Mouse (Mus musculus) neural tube, embryonic 14.5 days (tissue): ENCODE measurements around the gene Krtap6-5. TPM values are rescaled to one million over a fixed set of nuclear protein-coding genes. Genes with fewer than 3 reads are reported as not detected.

Experiments
- polyA plus RNA-seq: library from polyadenylated mRNA; unstranded; fragments of >200 nt; fragmentation: Nextera tagmentation; extraction: Ambion mirVana; gene quantifications from 2 replicates; pipeline ENCODE4 v1.2.1, GENCODE M21; 2014

Krtap6-5 gene
- polyA plus RNA-seq, 1 experiment from 2014 or later = not detected

Other genes starting within 250 kb of the Krtap6-5 start
- not detected in 2 replicates for gene Gm20741, start 235.7 kb downstream of the Krtap6-5 start, polyA plus RNA-seq
- gene Krtap15, start 227.7 kb downstream of the Krtap6-5 start, polyA plus RNA-seq = not detected in 2 replicates
- gene Krtap14, start 221.7 kb downstream of the Krtap6-5 start, polyA plus RNA-seq = not detected in 2 replicates
- not detected in 2 replicates for gene Krtap19-1, start 178.5 kb downstream of the Krtap6-5 start, polyA plus RNA-seq
- gene Krtap19-2, start 173.6 kb downstream of the Krtap6-5 start, polyA plus RNA-seq = not detected in 2 replicates
- not detected in 2 replicates for gene Krtap19-3, start 169.8 kb downstream of the Krtap6-5 start, polyA plus RNA-seq
- gene Krtap19-4, start 162.8 kb downstream of the Krtap6-5 start, polyA plus RNA-seq = not detected in 2 replicates
- gene Krtap19-5, start 151.4 kb downstream of the Krtap6-5 start, polyA plus RNA-seq = not detected in 2 replicates
- gene Krtap19-9b, start 115.6 kb downstream of the Krtap6-5 start, polyA plus RNA-seq = not detected in 2 replicates
- not detected in 2 replicates for gene Krtap16-3, start 85.0 kb downstream of the Krtap6-5 start, polyA plus RNA-seq
- gene Krtap22-2, start 37.1 kb downstream of the Krtap6-5 start, polyA plus RNA-seq = not detected in 2 replicates
- not detected in 2 replicates for gene Gm10229, start 32.6 kb downstream of the Krtap6-5 start, polyA plus RNA-seq
- gene Krtap6-1, start 16.2 kb downstream of the Krtap6-5 start, polyA plus RNA-seq = not detected in 2 replicates
- gene Gm10228, start 6.4 kb downstream of the Krtap6-5 start, polyA plus RNA-seq = not detected in 2 replicates
- gene 1110025L11Rik, start 16.1 kb upstream of the Krtap6-5 start, polyA plus RNA-seq = not detected in 2 replicates
- gene Krtap6-3, start 36.1 kb upstream of the Krtap6-5 start, polyA plus RNA-seq = not detected in 2 replicates
- not detected in 2 replicates for gene Gm6358, start 93.0 kb upstream of the Krtap6-5 start, polyA plus RNA-seq
- not detected in 2 replicates for gene Gm10061, start 103.2 kb upstream of the Krtap6-5 start, polyA plus RNA-seq
- gene Gm9789, start 110.1 kb upstream of the Krtap6-5 start, polyA plus RNA-seq = not detected in 2 replicates
- gene Gm7735, start 121.6 kb upstream of the Krtap6-5 start, polyA plus RNA-seq = not detected in 2 replicates
- not detected in 2 replicates for gene 1110057P08Rik, start 126.9 kb upstream of the Krtap6-5 start, polyA plus RNA-seq
- not detected in 2 replicates for gene Krtap20-2, start 158.0 kb upstream of the Krtap6-5 start, polyA plus RNA-seq